Mouse (Mus musculus) layer of hippocampus, adult 8-10 months (tissue): ENCODE results near the gene Snf8. TPM values are rescaled to one million over a fixed set of nuclear protein-coding genes. Genes with fewer than 3 reads are reported as not detected.
A peak's percentile ranks its signal among the peaks of the same experiment; 100 is the strongest.

Experiments used
- DNase-seq, 2 experiments: peaks; one replicate each; pipeline ENCODE4 v3.0.0; 2022; ENCODE audit warnings: low spot score in 2 of 2
- total RNA-seq, 4 experiments: library from RNA; stranded (reverse); gene quantifications; 2 replicates each; pipeline ENCODE4 v1.2.4; 2022

Gene Snf8
- 100 to 1,000 TPM in 1 of 4 experiments, 10 to 100 TPM in 3; 88.0 to 114 (median 95.9) TPM for total RNA-seq

- DNase-seq: peak; percentile 91 to 94
Observed at GRCm38 (mm10) chr11:96034596-96035052, at the start of gene Snf8. Snf8 (plus strand) TSS chr11:96034885.

DNA sequence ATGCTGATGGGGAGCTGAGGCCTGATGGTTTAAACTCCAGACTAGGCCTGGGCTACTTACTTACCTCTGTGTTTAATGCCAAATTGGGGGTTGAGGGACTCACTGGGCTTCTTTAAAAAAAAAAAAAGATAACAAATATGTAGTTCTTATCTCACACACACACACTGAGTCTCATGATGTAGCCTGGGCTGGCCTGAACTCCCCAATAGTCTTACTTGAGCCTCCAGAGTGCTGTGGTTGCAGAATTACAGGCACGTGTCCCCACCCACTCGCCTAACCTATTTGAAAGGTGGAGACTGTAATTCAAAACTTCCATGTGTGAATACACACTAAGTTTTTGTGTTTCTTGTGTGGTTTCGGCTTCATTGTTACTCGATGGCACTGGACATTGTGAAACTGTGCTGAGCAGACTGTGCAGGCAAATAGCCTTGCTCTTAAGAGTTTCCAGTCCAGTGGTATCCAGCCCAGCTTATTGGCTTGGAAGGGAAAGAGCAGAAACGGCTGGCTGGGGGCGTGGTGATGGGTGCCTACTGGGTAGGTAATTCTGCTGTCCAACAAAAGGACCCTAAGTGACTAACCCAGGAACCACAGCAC lies 46.7 kb upstream of the Snf8 start:
- no peak for DNase-seq

DNA sequence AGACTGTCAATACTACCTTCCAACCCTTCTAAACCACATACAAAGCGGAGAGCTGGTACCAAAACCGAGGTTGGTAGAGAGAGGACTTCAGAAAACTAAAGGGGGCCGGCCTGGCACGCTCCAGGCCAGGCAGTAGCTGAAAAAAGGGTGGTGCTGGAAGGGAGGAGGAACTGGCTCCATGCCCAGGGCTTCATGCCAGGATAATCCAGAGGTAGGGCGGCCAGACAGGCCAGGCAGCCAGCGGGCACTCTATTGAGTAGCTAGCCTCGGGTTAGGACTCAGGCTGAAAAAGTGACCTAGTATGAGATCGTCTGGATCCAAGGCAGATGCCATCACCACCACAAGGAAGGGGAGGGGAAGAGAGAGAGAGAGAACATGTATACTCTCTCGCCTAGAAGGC lies 46.2 kb upstream of the Snf8 start:
- no peak for DNase-seq

GRCm38 (mm10) chr11:95989864-95990263 lies 44.8 kb upstream of the Snf8 start:
- no peak for DNase-seq

- no peak for DNase-seq
Observed at GRCm38 (mm10) chr11:95990431-95990830, 44.3 kb upstream of the Snf8 start.

DNA sequence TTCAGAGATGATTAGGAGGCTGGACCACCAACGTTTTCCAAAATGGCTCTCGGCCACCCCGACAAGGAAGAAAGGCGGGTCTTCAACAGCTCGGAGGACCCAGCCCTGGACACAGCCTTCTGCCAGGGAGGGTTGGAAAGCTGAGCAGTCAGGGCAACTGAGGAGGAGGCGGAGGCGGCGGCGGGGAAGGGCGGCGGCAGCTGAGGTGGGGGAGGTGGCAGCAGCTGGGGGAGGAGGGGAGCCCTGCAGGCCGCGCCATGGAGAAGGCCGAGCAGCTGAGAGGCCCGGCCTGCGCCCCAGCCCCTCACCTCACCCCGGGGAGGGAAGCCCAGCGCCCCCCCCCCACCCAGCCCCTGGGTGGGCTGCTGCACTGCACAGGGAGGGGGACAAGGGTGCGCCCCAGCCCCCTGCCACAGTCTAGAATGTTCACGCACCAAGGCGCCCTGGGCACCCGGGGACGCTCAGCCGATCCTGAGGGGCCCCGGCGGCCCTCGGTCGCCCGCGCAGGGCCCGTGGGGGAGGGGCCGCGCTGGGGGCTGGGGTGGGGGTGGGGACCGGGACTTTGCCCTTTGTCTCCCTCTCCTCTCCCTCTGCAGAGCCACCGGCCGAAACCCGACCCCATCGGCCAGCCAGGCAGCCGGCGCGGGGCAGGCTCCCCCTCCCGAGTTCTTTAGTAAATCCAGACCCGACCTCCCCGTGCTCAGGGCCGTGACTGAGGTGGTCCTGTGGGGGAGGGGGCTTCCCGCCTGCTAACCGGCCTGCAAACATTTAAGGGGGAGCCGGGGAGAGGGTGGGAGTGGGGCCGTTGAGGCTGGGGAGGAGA lies 43.6 kb upstream of the Snf8 start:
- no peak for DNase-seq

DNA sequence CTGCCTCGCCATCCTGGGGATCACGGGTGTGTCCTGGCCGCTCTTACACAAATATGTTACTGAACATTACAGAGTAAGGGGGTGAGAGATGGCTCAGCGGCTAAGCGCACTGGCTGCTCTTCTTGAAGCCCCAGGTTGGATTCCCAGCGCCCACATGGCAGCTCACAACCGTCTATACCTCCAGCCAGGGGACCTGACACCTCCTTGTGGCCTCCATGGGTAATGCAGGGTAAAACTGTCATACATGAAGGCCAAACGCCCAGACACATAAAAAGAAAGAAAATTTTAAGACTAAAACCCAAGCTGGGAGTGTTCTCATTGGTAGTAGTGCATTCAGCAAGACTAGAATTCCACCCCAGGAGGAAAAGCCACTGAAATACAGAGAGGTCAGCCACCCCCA lies 40.5 kb upstream of the Snf8 start:
- DNase-seq: no peak

GRCm38 (mm10) chr11:96003100-96003900 lies 31.4 kb upstream of the Snf8 start:
- DNase-seq: no peak

DNA sequence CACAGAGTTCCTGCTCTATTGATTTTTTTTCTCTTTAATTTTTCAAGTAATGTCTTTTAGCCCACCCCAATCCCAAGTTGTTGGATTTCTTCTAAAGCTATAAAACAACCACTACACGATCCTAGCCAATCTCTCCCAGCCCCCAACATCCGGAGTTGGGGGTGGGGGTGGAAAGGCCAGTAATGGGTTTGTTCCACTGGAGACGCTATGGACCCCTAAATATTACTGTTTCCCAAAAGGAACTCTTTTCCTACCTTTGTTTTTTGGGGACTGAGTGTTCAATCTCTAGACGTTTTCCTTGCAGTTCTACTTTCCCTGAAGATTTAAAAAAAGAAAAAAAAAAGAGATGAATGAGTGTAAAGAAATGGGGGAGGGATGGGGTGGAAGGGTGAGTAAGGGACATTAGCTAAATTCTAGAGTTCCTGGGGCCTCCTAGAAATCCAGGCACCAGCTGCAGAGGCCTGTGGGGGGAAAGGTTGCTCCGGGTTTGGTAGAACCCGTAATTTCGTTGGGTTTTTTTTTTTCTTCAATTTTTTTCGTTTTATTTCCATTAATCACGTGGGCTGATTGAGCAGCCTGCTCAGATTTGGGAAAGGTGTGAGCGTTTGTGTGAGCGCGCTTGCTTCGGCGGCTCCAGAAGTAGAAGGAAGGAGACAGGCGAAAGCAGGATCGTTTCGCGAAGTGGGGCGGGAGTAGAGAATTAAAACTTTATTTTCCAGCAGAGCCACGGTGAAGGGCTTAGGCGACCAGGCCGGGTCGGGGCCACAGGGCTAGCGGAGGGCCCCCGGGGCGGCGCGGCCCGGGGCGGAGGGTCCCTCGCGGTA lies 30.5 kb upstream of the Snf8 start:
- DNase-seq: no peak

GRCm38 (mm10) chr11:96004793-96005402 lies 29.8 kb upstream of the Snf8 start:
- DNase-seq: no peak

DNA sequence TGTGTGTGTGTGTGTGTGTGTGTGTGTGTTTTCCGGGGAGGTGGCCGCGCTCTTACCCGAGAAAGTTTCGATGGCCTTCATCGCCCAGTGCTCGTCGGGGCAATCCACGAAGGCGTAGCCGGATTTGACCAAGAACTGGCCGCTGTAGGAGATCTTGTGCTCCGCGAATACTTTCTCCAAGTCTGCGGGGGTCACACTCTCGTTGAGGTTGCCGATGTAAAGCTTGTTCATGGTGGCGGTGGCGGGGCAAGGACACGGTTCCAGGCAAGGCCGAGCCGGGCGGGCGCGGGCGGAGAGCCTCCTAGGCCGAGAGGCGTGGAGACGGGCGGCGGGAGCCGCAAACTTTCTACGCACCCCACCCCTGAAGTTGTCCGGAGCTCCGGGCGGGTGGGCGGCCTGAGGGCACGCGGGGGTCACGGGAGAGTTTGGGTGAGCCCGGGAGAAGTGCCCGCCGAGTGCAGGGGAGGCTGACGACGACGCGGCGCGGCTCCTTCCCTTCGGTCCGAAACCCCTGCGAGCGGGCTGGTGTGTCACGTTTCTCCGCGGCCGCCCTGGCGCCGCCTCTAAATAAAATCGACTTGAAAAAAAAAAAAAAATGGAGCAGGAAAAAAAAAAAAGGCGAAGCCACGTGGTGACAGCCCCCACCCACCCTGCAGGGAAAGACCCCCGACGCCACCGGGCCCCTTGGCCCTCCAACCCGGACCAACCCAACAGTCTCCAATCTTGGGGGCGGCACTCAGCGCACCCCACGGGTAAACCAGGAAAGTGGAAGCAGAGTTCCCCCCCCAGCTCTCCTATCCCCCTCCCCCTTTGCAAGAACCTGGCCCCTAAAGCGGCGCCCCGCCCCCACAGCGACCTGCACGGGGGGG lies 29.0 kb upstream of the Snf8 start, which contains the start of gene Igf2bp1:
Igf2bp1 (minus strand) TSS at position 538 of the 869 bp plus-strand sequence.
- DNase-seq: no peak

- DNase-seq: no peak
Observed at GRCm38 (mm10) chr11:96006367-96006851, 28.3 kb upstream of the Snf8 start.

- no peak for DNase-seq
Observed at GRCm38 (mm10) chr11:96006852-96007515, 27.7 kb upstream of the Snf8 start.

DNA sequence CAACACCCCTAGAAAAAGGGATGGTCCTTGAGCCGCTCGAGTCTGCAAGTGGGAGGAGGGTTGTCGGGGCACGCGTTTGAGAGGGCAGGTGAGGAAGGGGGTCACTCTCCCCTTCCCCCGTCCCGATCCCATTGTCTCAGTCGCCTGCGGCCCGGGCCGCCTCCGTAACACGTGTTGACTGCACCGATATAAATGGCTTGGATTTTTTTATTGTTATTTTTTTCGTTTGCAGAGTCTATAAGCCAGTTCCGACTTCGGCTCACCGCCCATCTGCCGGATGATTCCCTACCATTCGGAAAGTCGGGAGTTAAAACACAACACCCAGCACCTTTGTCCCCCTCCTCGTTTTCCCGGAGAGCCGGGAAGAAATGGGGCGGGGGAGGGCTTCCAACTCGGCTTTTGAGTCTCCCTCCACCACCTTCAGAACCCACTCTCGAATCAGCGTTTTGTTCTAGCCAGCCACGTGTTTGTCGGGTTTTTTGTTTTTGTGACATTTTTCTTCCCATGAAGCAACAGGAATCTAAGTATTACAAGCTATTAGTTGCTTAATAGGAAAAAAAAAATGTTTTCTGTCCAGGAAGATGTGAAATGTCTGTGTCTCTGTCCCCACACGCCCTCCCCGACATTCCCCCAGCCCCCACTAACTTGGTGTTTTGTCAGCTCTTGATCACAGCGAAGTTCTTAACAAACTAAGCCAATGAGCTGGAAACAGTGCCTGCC lies 27.0 kb upstream of the Snf8 start:
- no peak for DNase-seq

DNA sequence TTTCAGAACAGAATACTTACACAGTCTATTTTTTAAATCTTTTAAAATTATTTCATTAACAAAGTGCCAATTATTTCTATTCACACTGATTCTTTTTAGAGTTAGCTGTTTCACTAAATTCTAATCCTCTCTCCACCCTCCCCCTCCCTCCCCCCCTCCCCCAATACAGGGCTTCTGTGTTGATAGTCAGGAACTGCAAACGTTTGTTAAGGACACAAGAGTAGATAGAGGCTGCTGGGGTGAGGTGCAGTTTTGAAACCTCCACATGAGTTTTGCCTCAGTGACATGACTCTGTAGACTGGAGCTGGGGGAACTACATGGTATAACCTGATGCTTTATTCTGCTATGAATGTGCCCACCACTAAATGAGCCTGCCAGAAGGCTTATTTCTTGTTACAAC lies 25.9 kb upstream of the Snf8 start:
- DNase-seq: no peak

- DNase-seq: no peak
Observed at GRCm38 (mm10) chr11:96011982-96012381, 22.7 kb upstream of the Snf8 start.

GRCm38 (mm10) chr11:96015421-96015820 lies 19.3 kb upstream of the Snf8 start:
- DNase-seq: no peak

DNA sequence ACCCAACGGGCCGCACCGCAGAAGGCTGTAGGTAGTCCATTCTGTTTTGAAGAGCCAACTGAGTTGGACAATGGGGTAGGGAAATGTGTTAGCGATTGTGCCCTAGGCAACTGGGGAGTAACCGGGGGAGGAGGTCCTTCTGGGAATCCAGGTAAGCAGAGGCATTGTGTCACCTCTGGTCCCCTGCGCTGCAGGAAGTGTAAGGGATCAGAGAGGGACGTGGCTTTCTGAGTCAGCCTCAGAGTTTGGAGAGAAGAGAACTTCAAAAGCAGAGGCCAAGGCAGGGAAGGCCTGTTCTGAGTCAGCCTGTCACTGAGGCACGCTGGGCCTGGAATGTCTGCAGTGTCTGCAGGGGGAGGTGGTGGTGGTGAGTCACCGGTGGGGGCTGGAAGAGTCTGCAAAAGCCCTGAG lies 16.7 kb upstream of the Snf8 start:
- DNase-seq: no peak
